Mouse (Mus musculus) CD8-positive naive resting alpha-beta T cell, adult 2 months (primary cell): Measurements from ENCODE around the gene Igf2bp1.

Experiments used
- DNase-seq, 2 experiments: peaks; one replicate each; pipeline ENCODE4 v3.0.0; 2022; ENCODE audit warnings: low read depth in 2 of 2, low spot score in 2 of 2

Gene Igf2bp1

DNA sequence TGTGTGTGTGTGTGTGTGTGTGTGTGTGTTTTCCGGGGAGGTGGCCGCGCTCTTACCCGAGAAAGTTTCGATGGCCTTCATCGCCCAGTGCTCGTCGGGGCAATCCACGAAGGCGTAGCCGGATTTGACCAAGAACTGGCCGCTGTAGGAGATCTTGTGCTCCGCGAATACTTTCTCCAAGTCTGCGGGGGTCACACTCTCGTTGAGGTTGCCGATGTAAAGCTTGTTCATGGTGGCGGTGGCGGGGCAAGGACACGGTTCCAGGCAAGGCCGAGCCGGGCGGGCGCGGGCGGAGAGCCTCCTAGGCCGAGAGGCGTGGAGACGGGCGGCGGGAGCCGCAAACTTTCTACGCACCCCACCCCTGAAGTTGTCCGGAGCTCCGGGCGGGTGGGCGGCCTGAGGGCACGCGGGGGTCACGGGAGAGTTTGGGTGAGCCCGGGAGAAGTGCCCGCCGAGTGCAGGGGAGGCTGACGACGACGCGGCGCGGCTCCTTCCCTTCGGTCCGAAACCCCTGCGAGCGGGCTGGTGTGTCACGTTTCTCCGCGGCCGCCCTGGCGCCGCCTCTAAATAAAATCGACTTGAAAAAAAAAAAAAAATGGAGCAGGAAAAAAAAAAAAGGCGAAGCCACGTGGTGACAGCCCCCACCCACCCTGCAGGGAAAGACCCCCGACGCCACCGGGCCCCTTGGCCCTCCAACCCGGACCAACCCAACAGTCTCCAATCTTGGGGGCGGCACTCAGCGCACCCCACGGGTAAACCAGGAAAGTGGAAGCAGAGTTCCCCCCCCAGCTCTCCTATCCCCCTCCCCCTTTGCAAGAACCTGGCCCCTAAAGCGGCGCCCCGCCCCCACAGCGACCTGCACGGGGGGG is at the start of gene Igf2bp1:
Igf2bp1 (minus strand) TSS at position 538 of the 869 bp plus-strand sequence.
- DNase-seq, result peak in 1 of 2 experiments; percentile 14

DNA sequence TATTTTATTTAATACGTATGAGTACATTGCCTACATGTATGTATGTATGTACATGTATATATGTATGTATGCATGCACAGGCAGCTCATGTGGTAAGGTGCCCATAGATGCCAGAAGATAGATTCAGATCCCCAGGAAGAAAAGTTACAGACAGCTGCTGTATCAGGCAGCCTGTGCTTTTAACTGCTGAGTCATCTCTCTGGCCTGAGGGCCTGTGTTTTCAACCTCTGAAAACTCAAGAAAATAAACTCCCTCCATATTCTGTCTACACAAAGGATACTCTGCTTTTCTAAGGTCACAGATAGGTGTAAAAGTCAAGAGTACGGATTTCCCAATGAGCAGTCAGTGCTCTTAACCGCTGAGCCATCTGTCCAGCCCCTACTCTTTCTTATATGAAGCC is 45.1 kb upstream of the Igf2bp1 start:
- DNase-seq, result no peak

- DNase-seq, result no peak
These were observed 44.2 kb upstream of the Igf2bp1 start for GRCm38 (mm10) chr11:96049939-96050338.

DNA sequence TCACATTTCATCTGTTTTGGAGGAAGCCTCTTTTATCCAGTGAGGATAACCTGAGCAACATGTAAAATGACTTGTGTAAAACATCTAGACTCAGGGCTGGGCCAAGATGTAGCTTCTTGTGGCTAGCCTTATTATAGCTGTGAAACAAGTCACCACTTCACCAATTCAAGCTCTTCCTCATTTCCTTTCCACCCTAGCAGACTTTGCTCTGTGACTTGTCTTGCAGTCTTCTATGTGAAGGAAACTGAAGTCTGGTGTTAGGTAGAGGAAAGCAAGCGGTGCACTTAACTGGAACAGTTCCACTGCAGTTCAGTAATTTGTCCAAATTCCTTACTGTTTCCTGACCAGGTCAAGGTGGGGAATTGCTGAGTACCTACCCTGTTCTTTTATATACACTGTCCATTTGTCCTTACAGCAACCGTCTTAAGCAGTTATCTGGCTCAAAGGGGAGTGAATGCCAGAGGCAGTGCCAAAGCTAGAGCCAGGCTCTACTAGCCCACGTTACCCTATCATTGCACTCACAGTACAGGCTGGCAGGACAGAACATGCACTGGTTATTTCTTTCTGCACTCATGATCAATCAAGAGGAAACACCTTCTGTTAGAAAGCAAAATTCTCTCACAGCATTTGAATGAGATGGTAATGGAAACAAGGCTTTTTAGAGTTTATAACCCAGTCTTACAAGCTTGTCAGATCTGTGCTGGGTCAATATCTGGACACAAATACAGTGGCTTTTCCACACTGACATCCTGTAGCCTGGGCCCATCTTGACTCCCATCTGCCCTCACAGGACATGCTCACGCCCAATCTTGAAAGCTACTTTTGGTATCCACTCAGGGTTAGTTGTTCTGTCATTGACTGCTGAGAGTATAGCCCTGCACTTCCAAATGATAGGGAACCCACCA is 42.0 kb upstream of the Igf2bp1 start:
- no peak for DNase-seq

DNA sequence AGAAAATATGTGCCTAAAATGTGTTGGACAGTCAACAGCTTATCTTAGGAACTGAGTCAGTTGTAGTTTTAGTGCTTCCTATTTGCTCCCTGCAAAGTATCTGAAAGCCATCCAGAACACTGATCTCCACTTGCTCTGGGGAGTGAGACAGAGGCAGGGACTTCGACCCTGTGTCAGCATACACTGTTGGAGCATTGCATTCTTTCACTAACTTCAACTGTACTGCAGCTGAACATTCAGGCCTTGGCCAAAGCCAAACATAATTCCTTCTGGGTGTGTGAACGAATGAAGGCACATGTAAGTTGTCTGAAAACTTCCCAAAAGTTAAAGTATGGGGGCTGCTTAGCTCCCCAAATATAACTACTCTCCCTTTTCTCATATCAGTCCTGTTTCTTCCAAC is 41.1 kb upstream of the Igf2bp1 start:
- DNase-seq, result no peak

GRCm38 (mm10) chr11:96046028-96046427 is 40.3 kb upstream of the Igf2bp1 start:
- DNase-seq, result no peak

DNA sequence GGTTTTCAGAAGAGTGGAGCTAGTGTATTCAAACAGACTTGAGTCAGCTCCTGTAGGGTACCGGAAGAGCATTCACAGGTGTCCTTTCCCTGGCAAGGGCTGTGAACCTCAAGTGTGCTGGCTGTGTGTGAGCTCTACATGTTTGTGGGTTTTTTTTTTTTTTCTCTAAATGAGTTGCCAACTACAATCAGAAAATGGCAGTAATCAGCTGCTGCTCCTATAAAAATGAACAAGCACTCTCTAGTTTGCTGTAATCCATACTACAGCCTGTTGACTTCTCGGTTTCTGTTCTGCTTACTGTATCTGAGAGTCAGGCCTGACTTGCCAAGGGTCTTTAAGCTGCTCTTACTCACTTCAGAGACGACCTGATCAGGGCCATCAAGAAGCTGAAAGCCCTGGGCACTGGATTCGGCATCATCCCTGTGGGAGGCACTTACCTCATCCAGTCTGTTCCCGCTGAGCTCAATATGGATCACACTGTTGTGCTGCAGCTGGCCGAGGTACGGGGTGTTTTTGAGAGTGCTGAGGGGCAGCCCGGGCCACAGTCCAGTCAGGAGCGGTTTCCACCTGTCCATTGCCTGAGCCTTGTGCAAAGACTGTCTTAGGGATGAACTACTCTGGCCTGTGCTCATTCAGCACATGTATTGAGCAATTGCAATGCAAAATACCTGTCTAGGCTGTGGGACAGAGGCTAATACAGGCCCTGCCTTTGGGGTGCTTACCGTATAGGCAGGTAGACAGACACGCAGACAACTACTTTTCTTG is 39.2 kb upstream of the Igf2bp1 start:
- DNase-seq, result no peak

DNA sequence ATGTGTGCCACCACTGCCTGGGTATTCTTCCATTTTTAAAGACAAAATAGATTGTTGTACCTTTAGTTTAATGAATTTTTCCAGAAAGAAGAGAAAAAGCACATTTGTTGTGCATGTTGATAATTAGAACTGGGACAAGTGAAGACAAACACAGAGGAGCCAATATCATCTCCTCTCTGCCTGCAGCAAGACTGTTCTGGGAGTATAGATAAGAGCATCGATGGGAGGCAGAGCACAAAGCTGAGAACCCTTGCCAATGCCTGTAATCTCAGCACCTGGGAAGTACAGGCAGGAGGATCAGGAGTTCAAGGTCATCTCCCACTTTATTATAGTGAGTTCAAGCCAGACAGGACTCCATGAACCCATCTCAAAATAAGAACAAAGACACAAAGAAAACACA is 32.8 kb upstream of the Igf2bp1 start:
- no peak for DNase-seq

DNA sequence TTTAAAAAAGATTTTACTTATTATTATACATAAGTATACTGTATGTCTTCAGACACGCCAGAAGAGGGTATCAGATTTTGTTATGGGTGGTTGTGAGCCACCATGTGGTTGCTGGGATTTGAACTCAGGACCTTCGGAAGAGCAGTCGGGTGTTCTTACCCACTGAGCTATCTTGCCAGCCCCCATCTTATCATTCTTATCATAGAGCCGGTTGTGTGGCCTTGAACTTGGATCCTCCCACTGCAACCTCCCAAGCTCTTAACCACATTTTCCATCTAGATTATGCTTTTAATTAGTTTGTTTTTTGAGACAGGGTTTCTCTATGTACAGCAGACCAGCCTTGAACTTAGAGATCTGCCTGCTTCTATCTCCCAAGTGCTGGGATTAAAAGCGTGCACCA is 31.8 kb upstream of the Igf2bp1 start:
- DNase-seq, result no peak

DNA sequence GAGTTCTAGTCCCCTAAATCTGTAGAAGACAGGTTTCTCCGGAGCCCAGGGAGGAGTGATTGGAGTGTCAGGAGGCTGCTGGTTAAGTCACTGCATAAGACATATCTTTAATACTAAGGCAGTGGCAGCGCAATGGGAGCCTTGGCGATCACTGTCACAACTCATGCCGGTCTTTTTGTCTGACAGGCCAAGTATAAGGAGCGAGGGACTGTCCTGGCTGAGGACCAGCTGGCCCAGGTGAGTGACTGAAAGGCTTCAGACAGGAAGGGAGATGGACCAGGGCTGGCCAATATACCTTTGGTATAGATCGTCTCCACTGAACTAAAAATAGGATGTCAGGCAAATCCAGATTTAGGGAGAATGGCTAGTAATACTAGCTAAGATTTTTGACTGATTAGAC is 29.4 kb upstream of the Igf2bp1 start:
- DNase-seq, result peak in 1 of 2 experiments; percentile 11

- peak; percentile 84 to 91 for DNase-seq
These were observed 28.9 kb upstream of the Igf2bp1 start, which contains the start of gene Snf8 for GRCm38 (mm10) chr11:96034596-96035052. Snf8 (plus strand) TSS chr11:96034885.

GRCm38 (mm10) chr11:96034116-96034515 is 28.4 kb upstream of the Igf2bp1 start:
- no peak for DNase-seq

- no peak for DNase-seq
These were observed 27.5 kb upstream of the Igf2bp1 start for GRCm38 (mm10) chr11:96033264-96033663.

- no peak for DNase-seq
These were observed 26.0 kb upstream of the Igf2bp1 start for GRCm38 (mm10) chr11:96031701-96032100.

- DNase-seq, result no peak
These were observed 24.8 kb upstream of the Igf2bp1 start for GRCm38 (mm10) chr11:96030571-96030970.

DNA sequence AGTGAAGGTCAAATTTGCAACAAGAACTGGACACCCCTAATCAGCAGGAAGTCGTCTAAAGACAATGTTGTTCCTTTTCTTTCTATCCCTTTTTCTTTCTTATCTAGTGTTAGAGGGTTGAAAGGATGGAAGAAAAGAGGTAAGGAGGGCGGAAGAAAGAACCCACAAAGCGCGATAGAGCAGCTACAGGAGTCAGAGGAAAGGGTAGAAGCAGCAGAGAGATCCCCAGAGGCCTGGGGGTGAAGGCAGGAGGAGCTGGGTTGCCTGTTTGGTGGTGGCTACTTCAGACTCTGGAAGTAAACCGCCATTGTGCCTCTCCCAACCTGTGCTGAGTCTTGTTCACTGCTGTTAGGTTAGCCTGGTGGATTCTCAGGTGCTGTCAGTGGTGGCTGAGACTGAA is 22.4 kb upstream of the Igf2bp1 start:
- no peak for DNase-seq

DNA sequence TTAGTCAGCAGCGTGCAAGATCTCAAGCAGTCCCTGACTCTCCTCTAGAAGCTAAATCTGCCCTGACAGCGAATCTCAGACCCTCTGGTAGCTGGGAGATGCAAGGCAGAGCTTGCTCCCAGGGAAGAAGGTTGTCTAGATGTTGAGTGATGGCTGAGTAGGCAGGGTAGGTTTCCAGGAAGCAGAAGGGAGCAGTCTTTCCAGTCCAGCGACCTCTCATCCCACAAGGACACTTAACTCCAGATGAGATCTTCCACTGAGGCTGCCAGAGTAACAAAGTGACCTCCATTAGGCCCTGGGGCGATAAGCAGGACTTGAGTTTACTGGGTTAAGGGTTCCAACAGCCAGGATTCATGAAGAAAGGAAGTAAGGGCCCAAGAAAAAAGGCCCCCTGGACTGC is 14.9 kb upstream of the Igf2bp1 start:
- no peak for DNase-seq

DNA sequence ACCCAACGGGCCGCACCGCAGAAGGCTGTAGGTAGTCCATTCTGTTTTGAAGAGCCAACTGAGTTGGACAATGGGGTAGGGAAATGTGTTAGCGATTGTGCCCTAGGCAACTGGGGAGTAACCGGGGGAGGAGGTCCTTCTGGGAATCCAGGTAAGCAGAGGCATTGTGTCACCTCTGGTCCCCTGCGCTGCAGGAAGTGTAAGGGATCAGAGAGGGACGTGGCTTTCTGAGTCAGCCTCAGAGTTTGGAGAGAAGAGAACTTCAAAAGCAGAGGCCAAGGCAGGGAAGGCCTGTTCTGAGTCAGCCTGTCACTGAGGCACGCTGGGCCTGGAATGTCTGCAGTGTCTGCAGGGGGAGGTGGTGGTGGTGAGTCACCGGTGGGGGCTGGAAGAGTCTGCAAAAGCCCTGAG is 12.2 kb upstream of the Igf2bp1 start:
- DNase-seq, result no peak

- no peak for DNase-seq
These were observed 9.7 kb upstream of the Igf2bp1 start for GRCm38 (mm10) chr11:96015421-96015820.

DNA sequence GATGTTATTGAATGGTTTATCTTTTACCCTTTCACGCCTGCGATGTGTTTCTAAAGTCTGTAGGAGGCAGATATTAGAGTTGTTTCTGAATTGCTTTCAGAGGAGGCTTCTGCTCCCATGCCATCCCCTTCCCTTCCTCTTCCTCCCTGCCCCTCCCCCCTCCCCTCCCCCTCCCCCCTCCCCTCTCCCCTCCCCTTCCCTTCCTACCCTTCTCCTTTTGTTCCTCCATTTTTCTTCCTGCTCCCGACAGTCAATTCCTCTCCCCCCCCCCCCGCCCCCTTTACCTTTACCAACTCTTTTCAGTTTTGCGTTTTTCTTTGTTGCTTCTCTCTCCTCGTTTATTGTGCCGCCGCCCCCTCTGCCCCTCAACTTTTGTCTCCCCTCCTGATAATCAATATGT is 6.2 kb upstream of the Igf2bp1 start:
- no peak for DNase-seq

DNA sequence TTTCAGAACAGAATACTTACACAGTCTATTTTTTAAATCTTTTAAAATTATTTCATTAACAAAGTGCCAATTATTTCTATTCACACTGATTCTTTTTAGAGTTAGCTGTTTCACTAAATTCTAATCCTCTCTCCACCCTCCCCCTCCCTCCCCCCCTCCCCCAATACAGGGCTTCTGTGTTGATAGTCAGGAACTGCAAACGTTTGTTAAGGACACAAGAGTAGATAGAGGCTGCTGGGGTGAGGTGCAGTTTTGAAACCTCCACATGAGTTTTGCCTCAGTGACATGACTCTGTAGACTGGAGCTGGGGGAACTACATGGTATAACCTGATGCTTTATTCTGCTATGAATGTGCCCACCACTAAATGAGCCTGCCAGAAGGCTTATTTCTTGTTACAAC is 3.1 kb upstream of the Igf2bp1 start:
- no peak for DNase-seq
